ENCODE assay signal across 15 mouse cellular contexts in the genomic region with DNA sequence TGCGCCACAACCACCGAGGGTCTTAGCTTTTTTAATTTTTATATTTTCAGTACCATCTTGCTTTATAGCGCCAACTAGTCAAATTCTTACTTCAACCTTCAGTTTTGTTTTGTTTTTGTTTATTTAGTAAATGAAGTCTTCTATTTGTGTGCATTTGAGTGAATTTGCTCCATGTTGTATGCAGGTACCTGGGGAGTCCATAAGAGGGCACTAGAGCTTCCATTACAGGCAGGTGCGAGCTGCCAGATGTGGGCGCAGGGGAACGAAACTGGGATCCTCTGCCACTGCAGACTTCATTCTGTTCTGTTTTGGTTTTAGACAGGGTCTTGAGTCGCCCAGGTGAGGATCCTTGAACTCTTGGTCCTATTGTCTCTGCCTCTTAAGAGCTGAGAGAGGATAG. TPM values are rescaled to one million over a fixed set of nuclear protein-coding genes. Genes with fewer than 3 reads are reported as not detected.
A peak's percentile ranks its signal among the peaks of the same experiment; 100 is the strongest.
DNase-seq lines count a peak whose midpoint lies in the region; TF ChIP-seq lines count a peak whose summit lies in the region.
"Had no signal": no experiment of that assay in that cellular context is flagged by ENCODE, and none has a peak within 500 bp of the region (broad histone marks: within the 10 kb centered on the region; RNA-seq: fewer than 3 reads in every experiment).

No protein-coding gene starts in this region.

- DNase-seq in kidney, adult 2 months, result no peak
- no peak for DNase-seq in kidney, postnatal 4 days
- peak; percentile 80 for DNase-seq in A20 (ENCODE audit: low read depth, low spot score)
- DNase-seq in brain, embryonic 14.5 days (ENCODE audit: low read depth), result peak; percentile 4
- DNase-seq in right cerebral cortex, adult 2 months (ENCODE audit: low spot score in 2 of 2), result no peak
- no peak for DNase-seq in urinary bladder, adult 18-20 months (ENCODE audit: low spot score in 2 of 2)
- DNase-seq in gastrocnemius, postnatal 4 days (ENCODE audit: low spot score in 2 of 2), result no peak
- DNase-seq: cerebellum, postnatal 10 days; kidney, postnatal 10 days; layer of hippocampus, postnatal 36 days; lung, postnatal 10 days had no signal

- 0 out of 2 replicates have a peak, but pooled peaks have one; percentile 19 for TF ChIP-seq CTCF in kidney, adult 2 months (conservative IDR thresholded peaks at IDR 0.05; ENCODE audit: insufficient read depth, insufficient read length, low read depth, low read length)
- TF ChIP-seq CTCF in ES-Bruce4 (IDR thresholded peaks at IDR 0.05; ENCODE audit: low read depth, low read length), result peak; percentile 75
- TF ChIP-seq CTCF in brain, embryonic 14.5 days (IDR thresholded peaks at IDR 0.05; ENCODE audit: borderline replicate concordance, extremely low read depth, insufficient read depth, insufficient read length), result peak; percentile 16; the same call in 1 of the 2 replicates

- H3K4me3 ChIP-seq in kidney, adult 2 months (ENCODE audit: insufficient read depth, low read depth, low read length), result no peak overlapping the region
- no peak overlapping the region for H3K4me3 ChIP-seq in ES-Bruce4 (ENCODE audit: low read depth, low read length)
- H3K4me3 ChIP-seq: midbrain, embryonic 13.5 days; neural tube, embryonic 12.5 days had no signal

- no peaks in the 10 kb centered on the region for H3K27me3 ChIP-seq in kidney, adult 2 months (replicated peaks; ENCODE audit: control insufficient read depth, insufficient read depth, low read length)
- H3K27me3 ChIP-seq in ES-Bruce4 (ENCODE audit: control insufficient read depth, insufficient read depth, low read length, poor library complexity, severe bottlenecking), result no peaks in the 10 kb centered on the region
- H3K27me3 ChIP-seq: hindbrain, embryonic 15.5 days; midbrain, embryonic 13.5 days; neural tube, embryonic 12.5 days had no signal

- no peak overlapping the region for H3K9ac ChIP-seq in ES-Bruce4 (ENCODE audit: low read depth, poor library complexity, severe bottlenecking)
- H3K9ac ChIP-seq: hindbrain, embryonic 15.5 days; midbrain, embryonic 13.5 days; neural tube, embryonic 12.5 days had no signal

- H3K36me3 ChIP-seq in kidney, adult 2 months (ENCODE audit: control insufficient read depth, insufficient read depth, low read length), result no peaks in the 10 kb centered on the region; the same call in 1 of the 2 replicates
- no peaks in the 10 kb centered on the region for H3K36me3 ChIP-seq in ES-Bruce4 (ENCODE audit: control insufficient read depth, insufficient read depth, low read length, poor library complexity, severe bottlenecking)
- H3K36me3 ChIP-seq: hindbrain, embryonic 15.5 days had no signal

- no peak for TF ChIP-seq POLR2A in kidney, adult 2 months (IDR thresholded peaks at IDR 0.05; ENCODE audit: low read depth, low read length)
- no peak for TF ChIP-seq POLR2A in ES-Bruce4 (IDR thresholded peaks at IDR 0.05; ENCODE audit: insufficient read depth, low read length)
- no peak for TF ChIP-seq POLR2A in brain, embryonic 14.5 days (IDR thresholded peaks at IDR 0.05; ENCODE audit: borderline replicate concordance, extremely low read depth, insufficient read depth, insufficient read length, poor library complexity, severe bottlenecking)

- peaks cover 5% of the 10 kb centered on the region; the same call in 1 of the 2 replicates for H3K4me1 ChIP-seq in kidney, adult 2 months (ENCODE audit: control insufficient read depth, insufficient read depth, low read length)
- no peaks in the 10 kb centered on the region for H3K4me1 ChIP-seq in ES-Bruce4 (ENCODE audit: control insufficient read depth, insufficient read depth, low read length)

- H3K9me3 ChIP-seq in ES-Bruce4 (replicated peaks; ENCODE audit: control insufficient read depth, insufficient read depth, low read length, poor library complexity, severe bottlenecking), result no peaks in the 10 kb centered on the region
- H3K9me3 ChIP-seq: hindbrain, embryonic 15.5 days; midbrain, embryonic 13.5 days had no signal

- 92% methylated on average over 7 of the region's 7 CpGs for WGBS in kidney, adult 2 months

- no peak overlapping the region for H3K27ac ChIP-seq in kidney, adult 2 months (ENCODE audit: insufficient read depth, low read depth, low read length)
- no peak overlapping the region for H3K27ac ChIP-seq in ES-Bruce4 (ENCODE audit: insufficient read depth, low read length)
- H3K27ac ChIP-seq: hindbrain, embryonic 15.5 days; midbrain, embryonic 13.5 days; neural tube, embryonic 12.5 days had no signal

- TF ChIP-seq EP300 in ES-Bruce4 (IDR thresholded peaks at IDR 0.05; ENCODE audit: insufficient read depth, low read depth, low read length), result no peak

RNA-seq across cellular contexts. Expression of a gene that starts 1.9 kb away (rescaled TPM):
- polyA plus RNA-seq in kidney, adult 2 months (2012; rRNA removed), result 1.7 and 1.8 TPM in 2 replicates
- 11.4 and 13.4 TPM in 2 replicates for polyA plus RNA-seq in ES-Bruce4 (2011; ENCODE audit: insufficient read depth, insufficient read length, low read depth, missing spikeins)
- polyA plus RNA-seq in brain, embryonic 14.5 days (2012; rRNA removed), result 15.0 and 17.3 TPM in 2 replicates
- total RNA-seq in gastrocnemius, postnatal 4 days (2021), result 1 to 10 TPM; 4.6 to 4.9 TPM

RNA-seq across cellular contexts. Expression of a gene that starts 8.2 kb away (rescaled TPM):
- polyA plus RNA-seq in kidney, adult 2 months (2012; rRNA removed), result 0.48 and 0.61 TPM in 2 replicates
- polyA plus RNA-seq in ES-Bruce4 (2011; ENCODE audit: insufficient read depth, insufficient read length, low read depth, missing spikeins), result 10.2 and 13.9 TPM in 2 replicates
- polyA plus RNA-seq in brain, embryonic 14.5 days (2012; rRNA removed), result 7.4 and 9.1 TPM in 2 replicates
- 1 to 10 TPM in 1 of 2 experiments, under 1 TPM in 1; 0.91 to 1.0 TPM for total RNA-seq in gastrocnemius, postnatal 4 days (2021)

RNA-seq across cellular contexts. Expression of a gene that starts 44.7 kb away (rescaled TPM):
- polyA plus RNA-seq in kidney, adult 2 months (2012; rRNA removed), result 2.1 and 2.4 TPM in 2 replicates
- polyA plus RNA-seq in ES-Bruce4 (2011; ENCODE audit: insufficient read depth, insufficient read length, low read depth, missing spikeins), result 3.7 and 5.0 TPM in 2 replicates
- polyA plus RNA-seq in brain, embryonic 14.5 days (2012; rRNA removed), result 12.2 and 13.9 TPM in 2 replicates
- 10 to 100 TPM; 10.9 to 14.7 TPM for total RNA-seq in gastrocnemius, postnatal 4 days (2021)

RNA-seq across cellular contexts. Expression of a gene that starts 45.7 kb away (rescaled TPM):
- polyA plus RNA-seq in kidney, adult 2 months (2012; rRNA removed), result 2.6 and 3.3 TPM in 2 replicates
- polyA plus RNA-seq in ES-Bruce4 (2011; ENCODE audit: insufficient read depth, insufficient read length, low read depth, missing spikeins), result 6.2 and 7.4 TPM in 2 replicates
- 12.2 and 14.8 TPM in 2 replicates for polyA plus RNA-seq in brain, embryonic 14.5 days (2012; rRNA removed)
- total RNA-seq in gastrocnemius, postnatal 4 days (2021), result 10 to 100 TPM; 10.9 to 14.4 TPM

RNA-seq across cellular contexts. Expression of a gene that starts 46.4 kb away (rescaled TPM):
- 1.1 and 1.5 TPM in 2 replicates for polyA plus RNA-seq in kidney, adult 2 months (2012; rRNA removed)
- polyA plus RNA-seq in ES-Bruce4 (2011; ENCODE audit: insufficient read depth, insufficient read length, low read depth, missing spikeins), result 10.4 and 10.8 TPM in 2 replicates
- polyA plus RNA-seq in brain, embryonic 14.5 days (2012; rRNA removed), result 17.5 and 18.2 TPM in 2 replicates
- 10 to 100 TPM; 14.4 to 15.5 TPM for total RNA-seq in gastrocnemius, postnatal 4 days (2021)

Comparison
In these comparisons a context has a peak if more than half of its experiments do, and no peak if none do; other contexts are left out.
1. DNase-seq: peak in A20 (single experiment) and brain, embryonic 14.5 days (single experiment); none in kidney, adult 2 months (single experiment), kidney, postnatal 4 days (0 of 2), right cerebral cortex, adult 2 months (0 of 2), urinary bladder, adult 18-20 months (0 of 2) and gastrocnemius, postnatal 4 days (0 of 2).
2. CTCF ChIP-seq: peak in every context shown above with its lines; median percentile 75 in ES-Bruce4; 19 in kidney, adult 2 months; 16 in brain, embryonic 14.5 days.